ENCODE assay signal across 8 mouse cellular contexts in genomic region chr14:32628584-32628983, GRCm38 (mm10). TPM values are rescaled to one million over a fixed set of nuclear protein-coding genes. Genes with fewer than 3 reads are reported as not detected.
A peak's percentile ranks its signal among the peaks of the same experiment; 100 is the strongest.
DNase-seq lines count a peak whose midpoint lies in the region; ATAC-seq lines count a peak whose summit lies in the region.

No protein-coding gene starts in this region.

- ATAC-seq in heart, embryonic 14.5 days (ENCODE audit: insufficient number of reproducible peaks, insufficient read depth, low FRiP score, low read depth): no peak
- ATAC-seq in neural tube, embryonic 15.5 days (ENCODE audit: low FRiP score): no peak

- peak overlapping the region in 1 of 2 experiments; percentile 29; a peak in 1 of 4 replicates for H3K4me3 ChIP-seq in heart, embryonic 14.5 days (ENCODE audit: control insufficient read depth in 1 of 2, insufficient read depth in 1 of 2, low read depth in 1 of 2, low read length in 2 of 2)
- no peak overlapping the region for H3K4me3 ChIP-seq in neural tube, embryonic 15.5 days (replicated peaks)

- peak overlapping the region; percentile 47 for H3K4me2 ChIP-seq in heart, embryonic 14.5 days (ENCODE audit: low read length)
- H3K4me2 ChIP-seq in neural tube, embryonic 15.5 days: no peak overlapping the region

- H3K9me3 ChIP-seq in heart, embryonic 14.5 days (ENCODE audit: control insufficient read depth, low read length): no peaks in the 10 kb centered on the region
- no peaks in the 10 kb centered on the region for H3K9me3 ChIP-seq in neural tube, embryonic 15.5 days (replicated peaks)

- no peaks in the 10 kb centered on the region for H3K27me3 ChIP-seq in heart, embryonic 14.5 days (ENCODE audit: control insufficient read depth, insufficient read depth, low read length)
- H3K27me3 ChIP-seq in neural tube, embryonic 15.5 days (replicated peaks): no peaks in the 10 kb centered on the region; the same call in 1 of the 2 replicates

- peaks cover 0 to 3% of the 10 kb centered on the region in 2 experiments; a peak in 1 of 4 replicates for H3K4me1 ChIP-seq in heart, embryonic 14.5 days (ENCODE audit: control insufficient read depth in 2 of 2, insufficient read depth in 2 of 2, low read length in 2 of 2)
- H3K4me1 ChIP-seq in neural tube, embryonic 15.5 days: peaks cover 12% of the 10 kb centered on the region; the same call in 1 of the 2 replicates

- no peak overlapping the region; the same call in 1 of the 2 replicates for H3K9ac ChIP-seq in heart, embryonic 14.5 days (ENCODE audit: low read length)
- H3K9ac ChIP-seq in neural tube, embryonic 15.5 days (replicated peaks): no peak overlapping the region

- 28% methylated on average over 10 of the region's 10 CpGs for WGBS in heart, embryonic 14.5 days
- WGBS in neural tube, embryonic 15.5 days: 59% methylated on average over 10 of the region's 10 CpGs

- H3K36me3 ChIP-seq in heart, embryonic 14.5 days (ENCODE audit: control insufficient read depth, insufficient read depth, low read length): no peaks in the 10 kb centered on the region
- no peaks in the 10 kb centered on the region for H3K36me3 ChIP-seq in neural tube, embryonic 15.5 days

- H3K27ac ChIP-seq in heart, embryonic 14.5 days (replicated peaks in 1 of 2; ENCODE audit: control insufficient read depth in 1 of 2, insufficient read depth in 1 of 2, low read depth in 2 of 2, low read length in 2 of 2): no peak overlapping the region
- H3K27ac ChIP-seq in neural tube, embryonic 15.5 days (replicated peaks): no peak overlapping the region

- intact Hi-C loops in heart, postnatal 25 days (cut with DNase I): no loop called here

- peak; percentile 8 to 18 for DNase-seq in heart, adult 18-20 months
- no peak for DNase-seq in heart, postnatal 25 days (ENCODE audit: low spot score)
- peak; percentile 7 for DNase-seq in lung, postnatal 10 days
- no peak for DNase-seq in lung, adult 18-20 months
- DNase-seq in yolk sac, embryonic 10.5 days (ENCODE audit: low spot score): peak; percentile 5
- DNase-seq in spleen, postnatal 10 days (ENCODE audit: low spot score in 2 of 2): no peak

RNA-seq across cellular contexts. Expression of gene Prrxl1, which starts 29.4 kb away (rescaled TPM):
- total RNA-seq in heart, adult 18-20 months (2021): not detected
- total RNA-seq in heart, postnatal 25 days (2021): not detected
- polyA plus RNA-seq in heart, embryonic 14.5 days (2014; fragmentation: Nextera tagmentation; extraction: Ambion mirVana): 0.07 and 0.19 TPM in 2 replicates
- polyA plus RNA-seq in neural tube, embryonic 15.5 days (2015; fragmentation: Nextera tagmentation; extraction: Ambion mirVana): 112 and 125 TPM in 2 replicates

RNA-seq across cellular contexts. Expression of gene 3425401B19Rik, which starts 56.5 kb away (rescaled TPM):
- total RNA-seq in heart, adult 18-20 months (2021): 100 to 1,000 TPM in 1 of 2 experiments, 10 to 100 TPM in 1; 98.0 to 103 TPM
- total RNA-seq in heart, postnatal 25 days (2021): 100 to 1,000 TPM; 106 to 121 TPM
- polyA plus RNA-seq in heart, embryonic 14.5 days (2014; fragmentation: Nextera tagmentation; extraction: Ambion mirVana): 8.3 and 9.1 TPM in 2 replicates
- 0.22 and 0.42 TPM in 2 replicates for polyA plus RNA-seq in neural tube, embryonic 15.5 days (2015; fragmentation: Nextera tagmentation; extraction: Ambion mirVana)

Comparison
In these comparisons a context has a peak if more than half of its experiments do, and no peak if none do; other contexts are left out.
1. DNase-seq: peak in heart, adult 18-20 months (2 of 2), lung, postnatal 10 days (single experiment) and yolk sac, embryonic 10.5 days (single experiment); none in heart, postnatal 25 days (single experiment), lung, adult 18-20 months (0 of 2) and spleen, postnatal 10 days (0 of 2).